Mouse (Mus musculus) retina, postnatal 1 day (tissue): ENCODE results near the gene Gpsm3.
A peak's percentile ranks its signal among the peaks of the same experiment; 100 is the strongest.

Source experiments
- DNase-seq: peaks from one replicate; pipeline ENCODE4 v3.0.0-alpha.2; 2012

Gene Gpsm3

GRCm38 (mm10) chr17:34631647-34632046 lies 42.0 kb downstream of the Gpsm3 start:
- DNase-seq: no peak

DNA sequence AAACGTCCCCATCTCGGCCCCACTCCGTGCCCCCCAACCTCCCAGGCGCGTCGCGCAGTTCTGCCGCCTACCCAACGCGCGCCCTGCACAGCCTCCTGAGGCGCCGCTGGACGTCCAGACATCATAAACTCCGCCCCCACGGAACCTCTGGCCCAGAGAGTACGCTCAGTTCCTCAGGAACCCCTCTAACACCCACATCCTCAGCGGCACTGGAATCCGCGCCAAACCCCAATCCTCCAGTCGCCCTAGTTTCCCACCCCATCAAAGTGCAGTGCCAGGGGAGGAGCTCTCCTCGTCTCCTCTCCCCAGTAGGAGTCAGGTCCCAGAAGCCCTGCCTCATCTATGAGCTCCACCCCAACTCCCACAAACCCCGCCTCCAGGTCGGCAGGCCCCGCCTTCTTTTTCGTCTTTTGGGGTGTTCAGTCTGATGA lies 42.7 kb downstream of the Gpsm3 start:
- peak; percentile 83 for DNase-seq

DNA sequence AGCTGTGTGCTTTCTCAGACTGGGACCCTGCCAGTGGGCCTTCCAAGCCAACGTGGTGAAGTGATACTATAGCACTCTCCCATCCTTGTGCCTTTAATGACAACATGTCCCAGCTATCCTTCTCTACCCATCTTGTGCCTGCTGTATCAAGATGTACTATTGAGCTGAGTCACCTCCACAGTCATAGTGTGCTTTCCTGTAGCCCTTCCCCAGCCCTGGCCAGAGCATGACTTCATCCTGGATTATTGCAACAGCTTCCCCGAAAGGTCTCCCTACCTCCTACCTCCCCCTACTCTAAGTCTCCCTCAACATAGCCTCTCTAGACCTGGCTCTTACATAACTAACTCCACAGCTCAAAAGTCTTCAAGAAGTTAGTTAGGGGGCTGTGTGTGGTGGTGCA lies 46.1 kb downstream of the Gpsm3 start:
- no peak for DNase-seq

- DNase-seq: no peak
Measured at GRCm38 (mm10) chr17:34637459-34637858, 47.9 kb downstream of the Gpsm3 start.

DNA sequence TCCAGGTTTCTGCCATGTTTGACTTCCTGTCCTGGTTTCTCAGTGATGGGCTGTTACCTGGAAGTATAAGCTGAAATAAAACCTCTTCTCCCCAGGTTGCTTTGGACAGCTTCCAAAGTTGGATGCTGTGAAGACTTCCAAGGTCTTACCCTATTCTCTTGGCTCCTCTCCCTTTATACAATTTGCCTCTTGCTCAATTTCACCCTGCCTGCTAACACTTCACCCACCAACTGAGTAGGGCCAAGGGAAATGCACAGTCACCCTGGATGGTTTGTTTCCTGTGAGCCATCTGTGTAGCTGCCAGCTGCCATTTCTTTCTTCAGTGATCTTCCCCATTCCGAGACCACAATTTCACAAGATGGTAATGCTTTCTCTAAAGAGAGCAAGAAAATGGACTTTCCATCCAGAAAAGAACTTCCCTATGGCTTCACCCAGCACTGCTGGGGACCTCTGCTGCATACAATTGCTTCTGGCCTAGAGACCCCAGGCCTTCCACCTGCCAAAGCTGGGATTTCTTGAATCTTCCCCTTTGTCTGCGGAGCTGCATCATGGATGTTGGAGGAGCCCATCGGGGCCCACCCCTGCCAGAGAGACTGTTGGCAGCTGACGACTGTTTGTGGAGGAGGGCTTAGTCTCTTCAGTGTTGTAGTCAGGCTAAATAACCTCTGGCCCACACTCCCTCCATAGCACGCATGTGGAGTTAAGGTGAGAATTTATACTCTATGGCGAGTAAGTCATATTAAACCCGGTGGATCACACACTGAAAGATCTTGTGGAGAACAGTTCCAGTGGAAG lies 50.1 kb downstream of the Gpsm3 start:
- DNase-seq: no peak

DNA sequence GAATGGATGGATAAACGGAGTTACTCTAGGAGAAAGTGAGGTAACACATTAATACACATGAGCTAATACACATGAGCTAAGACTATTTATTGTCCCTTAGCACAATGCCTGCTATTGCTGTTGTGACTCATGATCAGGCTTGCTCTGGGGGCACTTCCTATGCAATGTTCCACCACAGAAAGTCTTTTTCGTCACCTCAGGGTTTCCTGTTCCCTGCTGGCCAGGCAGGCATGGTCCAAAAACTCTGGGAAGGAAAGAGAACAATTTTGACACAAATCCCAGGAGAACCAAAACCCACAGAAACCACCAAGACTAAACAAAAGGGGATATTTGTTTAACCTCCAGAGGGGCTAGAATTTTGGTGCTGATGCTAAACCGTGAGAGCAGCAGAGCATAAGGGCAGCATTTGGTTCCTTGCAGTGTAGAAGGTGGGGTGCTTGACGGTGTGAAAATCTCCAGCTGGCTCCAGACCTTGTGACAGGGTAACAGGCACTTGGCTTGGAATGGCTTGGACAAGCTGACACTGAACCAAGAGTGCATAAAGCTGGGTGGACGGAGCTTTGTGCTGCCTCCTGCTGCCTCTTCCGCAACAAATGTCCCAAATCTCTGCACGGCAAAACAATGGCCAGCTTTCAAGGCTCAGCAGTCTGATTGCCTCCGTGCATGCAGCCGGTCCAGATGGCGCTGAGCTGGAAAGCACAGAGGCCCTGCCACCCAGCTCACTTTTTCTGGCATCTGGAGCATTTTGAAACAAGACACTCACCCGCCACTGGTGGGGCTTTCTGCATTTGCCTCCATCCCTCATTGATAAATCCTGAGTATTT lies 51.4 kb downstream of the Gpsm3 start:
- DNase-seq: peak; percentile 88
